Mouse (Mus musculus) intestine, embryonic 16.5 days (tissue): ENCODE results near the gene Copg2. TPM values are rescaled to one million over a fixed set of nuclear protein-coding genes. Genes with fewer than 3 reads are reported as not detected.
A peak's percentile ranks its signal among the peaks of the same experiment; 100 is the strongest.

ENCODE experiments used
- ATAC-seq: fragments of 200-750 bp; cut with Nextera tagmentation; 2 replicates; pipeline ENCODE4 v1.8.0; 2017; ENCODE audit warnings: moderate TSS enrichment, moderate library complexity
- H3K27ac ChIP-seq: fragments of 300-500 bp; sonication (generic); 2 replicates; pipeline ENCODE4 v1.5.1; 2014; ENCODE audit warnings: mild to moderate bottlenecking, low read length
- H3K27me3 ChIP-seq: fragments of 300-500 bp; sonication (generic); replicated peaks from 2 replicates; pipeline ENCODE4 v1.6.1; 2014; ENCODE audit warnings: low read length, control low read depth, mixed read lengths; ENCODE audit not compliant: control insufficient read depth, insufficient read depth
- H3K36me3 ChIP-seq: fragments of 300-500 bp; sonication (generic); 2 replicates; pipeline ENCODE4 v1.6.1; 2014; ENCODE audit warnings: low read length, control low read depth; ENCODE audit not compliant: control insufficient read depth, insufficient read depth
- H3K4me1 ChIP-seq: fragments of 300-500 bp; sonication (generic); 2 replicates; pipeline ENCODE4 v1.6.1; 2014; ENCODE audit warnings: low read length, control low read depth, mixed read lengths; ENCODE audit not compliant: control insufficient read depth, insufficient read depth
- H3K4me2 ChIP-seq: fragments of 300-500 bp; sonication (generic); 2 replicates; pipeline ENCODE4 v1.6.1; 2014; ENCODE audit warnings: low read depth, low read length, control low read depth
- H3K4me3 ChIP-seq: fragments of 300-500 bp; sonication (generic); 2 replicates; pipeline ENCODE4 v1.5.1; 2014; ENCODE audit warnings: mild to moderate bottlenecking, low read length
- H3K9ac ChIP-seq: fragments of 300-500 bp; sonication (generic); 2 replicates; pipeline ENCODE4 v1.6.1; 2014; ENCODE audit warnings: low read depth, low read length
- H3K9me3 ChIP-seq: fragments of 300-500 bp; sonication (generic); 2 replicates; pipeline ENCODE4 v1.6.1; 2016; ENCODE audit warnings: low read length, control low read depth; ENCODE audit not compliant: control insufficient read depth
- WGBS: fragments of 180-500 bp; shearing (Covaris S2); extraction: QIAGEN DNeasy Blood & Tissue Kit; methylation state at CpG from one replicate; pipeline ENCODE4 v1.1.7; 2014; 5-methylcytosine and 5-hydroxymethylcytosine counted together
- polyA plus RNA-seq: library from polyadenylated mRNA; unstranded; fragments of >200 nt; fragmentation: Nextera tagmentation; extraction: Ambion mirVana; gene quantifications from 2 replicates; pipeline ENCODE4 v1.2.1, GENCODE M21; 2015

The Copg2 gene
- polyA plus RNA-seq, 1 experiment from 2014 or later, result 17.1 TPM

GRCm38 (mm10) chr6:30737548-30738463 lies 158.8 kb downstream of the Copg2 start:
- 54% methylated on average over 64 of the region's 66 CpGs for WGBS
- Histone ChIP-seq H3K4me3 (peak overlapping the region; percentile 56), H3K4me1 (no peaks in the 10 kb centered on the region), H3K27ac (peak overlapping the region; percentile 52; the same call in 1 of the 2 replicates), H3K36me3 (0 out of 2 replicates have a peak, but pooled peaks cover 3% of the 10 kb centered on the region), H3K9me3 (peaks cover 31% of the 10 kb centered on the region), H3K4me2 (peak overlapping the region; percentile 61), H3K9ac (peak overlapping the region; percentile 66), H3K27me3 (no peaks in the 10 kb centered on the region)
- peak; percentile 70 for ATAC-seq

DNA sequence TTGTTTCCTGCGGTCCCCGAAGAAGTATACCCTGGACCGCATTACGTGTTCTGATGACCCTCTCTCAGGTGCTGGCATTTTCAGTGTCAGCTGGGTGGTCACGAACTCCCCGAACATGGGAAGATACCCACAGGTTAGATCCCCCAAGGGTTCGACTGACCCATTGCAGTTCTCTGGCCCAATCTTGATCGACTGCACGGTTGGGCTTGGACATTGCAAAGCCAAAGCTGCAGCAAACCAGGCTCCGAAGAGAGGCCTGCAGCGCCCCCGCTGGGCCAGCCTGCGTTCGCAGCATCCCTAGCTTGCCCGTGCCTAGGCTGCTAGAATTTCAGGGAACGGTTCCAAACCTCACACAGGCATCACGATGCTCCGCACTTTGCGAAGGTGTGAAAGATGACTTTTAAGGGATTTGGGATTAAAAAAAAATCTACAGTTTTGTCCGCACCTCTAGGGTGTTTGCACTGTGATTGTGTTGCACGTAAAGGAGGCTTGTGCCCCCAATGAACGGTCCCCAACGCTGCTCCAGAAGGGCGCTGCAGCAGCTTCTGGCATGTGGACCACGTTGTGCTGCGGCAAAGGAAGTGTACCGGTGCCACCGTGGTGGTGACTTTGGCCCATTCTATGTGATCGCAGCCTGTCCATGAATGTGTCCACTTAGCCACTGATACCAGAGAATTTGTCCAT lies 159.6 kb downstream of the Copg2 start:
- H3K9me3 ChIP-seq, result peaks cover 31% of the 10 kb centered on the region
- 54% methylated on average over 29 of the region's 29 CpGs for WGBS

DNA sequence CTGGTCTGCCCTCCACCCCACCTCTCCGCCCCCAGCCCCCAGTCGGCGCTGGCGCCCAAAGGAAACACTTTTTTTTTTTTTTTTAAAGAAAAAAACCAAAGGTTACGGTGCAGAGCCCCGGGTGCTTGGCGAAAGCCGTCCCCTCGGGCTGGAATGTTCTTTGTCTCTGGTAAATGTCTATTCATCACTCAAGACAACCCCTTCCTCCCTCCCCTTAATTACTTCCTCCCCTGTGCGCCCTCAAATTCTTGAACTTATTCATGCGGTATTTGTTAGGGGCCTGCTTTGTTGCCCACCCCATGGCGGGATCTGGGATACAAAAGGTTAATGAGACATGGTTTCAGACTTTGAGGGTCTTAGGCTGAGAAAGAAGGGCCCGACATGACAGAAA lies 160.2 kb downstream of the Copg2 start:
- H3K4me2 ChIP-seq, result no peak overlapping the region
- H3K36me3 ChIP-seq, result 0 out of 2 replicates have a peak, but pooled peaks cover 3% of the 10 kb centered on the region
- no peaks in the 10 kb centered on the region for H3K4me1 ChIP-seq
- H3K4me3 ChIP-seq, result peak overlapping the region; percentile 56; the same call in 1 of the 2 replicates
- peak overlapping the region; percentile 57; the same call in 1 of the 2 replicates for H3K27ac ChIP-seq
- no peak for ATAC-seq
- H3K9me3 ChIP-seq, result peaks cover 31% of the 10 kb centered on the region
- WGBS, result 68% methylated on average over 13 of the region's 13 CpGs
- no peaks in the 10 kb centered on the region for H3K27me3 ChIP-seq
- no peak overlapping the region; the same call in 1 of the 2 replicates for H3K9ac ChIP-seq

More for the DNA sequence above, 159.6 kb downstream of the Copg2 start:
- Histone ChIP-seq H3K27me3 (no peaks in the 10 kb centered on the region), H3K27ac (peak overlapping the region; percentile 57; the same call in 1 of the 2 replicates), H3K4me3 (peak overlapping the region; percentile 56), H3K36me3 (0 out of 2 replicates have a peak, but pooled peaks cover 3% of the 10 kb centered on the region), H3K9ac (peak overlapping the region; percentile 57), H3K4me1 (no peaks in the 10 kb centered on the region), H3K4me2 (peak overlapping the region; percentile 61)
- ATAC-seq, result peak; percentile 75

DNA sequence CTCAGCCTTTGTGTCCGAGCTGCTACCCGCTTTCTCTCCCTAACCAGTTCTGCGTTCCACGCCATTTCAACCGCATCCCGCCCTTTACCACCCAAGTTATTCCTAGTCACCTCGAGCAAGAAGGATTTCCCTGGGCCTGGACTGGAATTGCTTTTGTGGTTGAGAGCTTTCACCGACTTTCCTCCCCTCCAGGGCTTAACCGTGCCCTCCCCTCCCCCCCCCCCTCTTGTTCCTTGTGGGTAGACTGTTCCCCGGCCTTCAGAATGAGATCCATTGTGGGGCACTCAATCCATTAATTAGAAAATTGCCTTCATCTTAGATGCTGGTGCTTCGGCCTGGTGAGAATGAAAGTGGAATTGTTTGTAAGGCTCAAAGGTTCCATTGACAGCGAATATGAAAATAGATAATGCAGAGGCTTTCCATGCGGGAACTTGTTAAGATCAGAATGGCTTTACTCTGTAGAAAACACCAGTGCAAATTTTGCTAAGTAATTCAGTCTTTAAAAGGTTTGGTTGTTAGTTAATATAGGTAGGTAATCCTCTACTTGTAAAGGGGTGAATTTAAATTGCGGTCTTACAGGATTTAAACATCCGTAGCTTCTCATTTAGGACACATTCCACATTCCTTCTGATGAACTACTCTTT lies 160.7 kb downstream of the Copg2 start:
- Histone ChIP-seq H3K9ac (peak overlapping the region; percentile 37; the same call in 1 of the 2 replicates), H3K27ac (peak overlapping the region; percentile 74), H3K4me3 (peak overlapping the region; percentile 12; the same call in 1 of the 2 replicates), H3K4me1 (no peaks in the 10 kb centered on the region), H3K4me2 (peak overlapping the region; percentile 27), H3K36me3 (0 out of 2 replicates have a peak, but pooled peaks cover 3% of the 10 kb centered on the region), H3K27me3 (no peaks in the 10 kb centered on the region), H3K9me3 (peaks cover 31% of the 10 kb centered on the region)
- no peak for ATAC-seq
- WGBS, result 51% methylated on average over 15 of the region's 15 CpGs

DNA sequence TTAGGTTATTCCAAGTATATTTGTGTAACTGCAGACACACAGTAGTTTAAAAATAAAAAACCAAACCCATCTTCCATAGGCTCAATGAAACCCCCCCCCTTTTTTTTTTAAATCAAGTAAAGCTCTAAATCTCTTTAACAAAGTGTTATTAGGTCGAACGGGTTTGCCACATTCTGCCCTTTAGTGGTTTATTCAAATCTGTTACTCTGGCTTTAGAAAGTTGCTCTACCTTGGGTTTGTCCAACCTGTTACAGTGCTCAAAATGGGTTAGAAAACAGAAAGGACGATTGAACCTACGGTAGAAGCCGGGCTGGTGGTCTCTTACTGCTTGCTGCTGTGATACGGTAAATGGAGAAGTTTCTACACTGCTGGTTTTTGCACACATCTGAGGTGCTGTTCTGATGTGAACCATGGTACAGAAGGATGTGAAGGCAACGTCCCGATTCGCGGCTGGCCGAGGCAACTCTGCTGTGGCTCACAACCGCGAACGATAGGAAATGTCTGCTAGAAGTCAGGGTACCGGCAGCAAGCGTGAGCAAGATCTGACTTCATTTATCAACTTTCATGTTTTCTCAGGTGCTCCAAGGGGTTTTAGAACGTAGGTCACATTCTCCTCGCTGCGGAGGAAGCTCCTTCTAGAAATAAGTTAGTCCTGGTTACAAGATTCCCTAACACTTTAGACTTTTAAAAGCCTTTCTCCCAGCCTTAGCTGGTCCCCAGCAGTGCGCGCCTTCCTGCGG lies 161.4 kb downstream of the Copg2 start:
- Histone ChIP-seq H3K4me3 (peak overlapping the region; percentile 12; the same call in 1 of the 2 replicates), H3K9me3 (peaks cover 31% of the 10 kb centered on the region), H3K36me3 (0 out of 2 replicates have a peak, but pooled peaks cover 3% of the 10 kb centered on the region), H3K27me3 (no peaks in the 10 kb centered on the region), H3K4me1 (peaks cover 5% of the 10 kb centered on the region; the same call in 1 of the 2 replicates), H3K27ac (peak overlapping the region; percentile 74), H3K4me2 (peak overlapping the region; percentile 27), H3K9ac (peak overlapping the region; percentile 37; the same call in 1 of the 2 replicates)
- no peak for ATAC-seq
- 53% methylated on average over 22 of the region's 22 CpGs for whole genome bisulfite sequencing

- Histone ChIP-seq H3K4me2 (no peak overlapping the region), H3K4me3 (no peak overlapping the region), H3K9ac (no peak overlapping the region), H3K9me3 (peaks cover 28% of the 10 kb centered on the region), H3K36me3 (0 out of 2 replicates have a peak, but pooled peaks cover 3% of the 10 kb centered on the region), H3K27ac (0 out of 2 replicates have a peak overlapping the region, but pooled peaks have one; percentile 1), H3K27me3 (no peaks in the 10 kb centered on the region), H3K4me1 (peaks cover 5% of the 10 kb centered on the region; the same call in 1 of the 2 replicates)
- ATAC-seq, result no peak
- 59% methylated on average over 6 of the region's 6 CpGs for WGBS
Measured at GRCm38 (mm10) chr6:30734465-30734864, 162.1 kb downstream of the Copg2 start.

DNA sequence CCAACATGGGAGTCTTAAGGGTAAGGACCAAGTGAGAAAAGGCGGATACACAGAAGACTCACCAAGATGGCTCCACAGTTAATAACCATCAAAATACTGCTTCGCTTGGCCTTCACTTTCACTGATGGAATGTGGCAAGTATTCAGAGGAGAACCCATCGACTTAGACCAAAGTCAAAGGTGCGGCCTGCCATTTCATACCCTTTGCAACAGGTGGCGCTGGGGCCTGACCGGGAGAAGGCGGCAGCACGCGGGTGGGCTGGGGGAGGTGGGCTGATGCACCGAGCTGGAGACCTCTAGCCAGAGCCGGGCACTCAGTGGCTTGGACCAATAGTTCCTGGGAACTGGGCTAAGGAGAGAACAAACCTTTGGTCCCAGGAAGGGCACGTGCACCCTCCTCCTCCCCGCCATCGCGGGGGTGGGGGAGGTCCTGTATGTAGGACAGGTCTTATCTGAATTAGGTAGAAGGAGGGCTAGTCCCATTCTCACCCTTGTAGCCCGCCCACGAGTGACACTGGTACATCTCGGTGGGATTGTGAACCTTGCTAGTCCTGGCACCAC lies 163.9 kb downstream of the Copg2 start:
- WGBS, result 51% methylated on average over 18 of the region's 18 CpGs
- Histone ChIP-seq H3K4me2 (no peak overlapping the region), H3K4me3 (no peak overlapping the region), H3K27me3 (no peaks in the 10 kb centered on the region), H3K4me1 (peaks cover 5% of the 10 kb centered on the region; the same call in 1 of the 2 replicates), H3K9ac (no peak overlapping the region), H3K27ac (no peak overlapping the region), H3K36me3 (no peaks in the 10 kb centered on the region), H3K9me3 (peaks cover 12% of the 10 kb centered on the region)
- ATAC-seq, result no peak

DNA sequence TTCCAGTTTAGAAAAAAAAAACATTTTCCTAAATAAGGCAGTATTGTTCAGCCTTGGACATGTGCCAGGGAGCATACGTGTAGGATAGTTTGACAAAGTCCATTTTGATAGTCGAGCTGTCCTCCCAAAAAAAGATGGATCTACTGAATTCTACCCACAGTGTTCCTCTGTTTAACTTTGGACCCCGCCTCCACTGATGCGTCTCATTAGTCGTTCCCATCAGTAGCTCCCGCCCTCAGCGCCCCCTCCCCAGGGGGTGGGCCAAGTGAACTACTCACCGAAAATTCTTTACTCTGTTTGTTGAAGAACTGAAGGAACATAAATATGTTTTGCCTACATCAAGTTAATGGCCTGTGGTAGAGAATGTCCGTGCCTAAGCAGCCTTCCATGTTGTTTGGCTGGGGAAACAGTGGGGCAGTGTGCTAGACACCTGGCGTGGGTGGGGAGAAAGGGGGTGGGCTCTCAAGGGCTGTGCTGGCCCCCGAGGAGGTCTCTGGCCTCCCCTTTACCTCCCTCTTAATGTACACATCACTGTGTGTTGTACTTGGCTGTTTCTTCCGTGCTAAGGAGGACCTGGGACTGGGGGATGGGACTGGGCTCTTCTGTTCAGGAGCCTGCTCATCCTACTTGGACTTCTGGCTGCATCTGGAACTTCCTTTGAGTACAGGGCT lies 166.2 kb downstream of the Copg2 start:
- ATAC-seq, result peak; percentile 28; the same call in 1 of the 2 replicates
- H3K9ac ChIP-seq, result no peak overlapping the region

More for the DNA sequence above, 166.2 kb downstream of the Copg2 start:
- H3K36me3 ChIP-seq, result no peaks in the 10 kb centered on the region
- 41% methylated on average over 12 of the region's 12 CpGs for WGBS
- H3K9me3 ChIP-seq, result no peaks in the 10 kb centered on the region
- H3K4me1 ChIP-seq, result peaks cover 5% of the 10 kb centered on the region; the same call in 1 of the 2 replicates
- no peaks in the 10 kb centered on the region for H3K27me3 ChIP-seq
- no peak overlapping the region for H3K4me2 ChIP-seq
- H3K27ac ChIP-seq, result no peak overlapping the region; the same call in 1 of the 2 replicates
- H3K4me3 ChIP-seq, result no peak overlapping the region
